Mouse (Mus musculus): Measurements from ENCODE around the gene Fhod1.

Gene Fhod1

DNA sequence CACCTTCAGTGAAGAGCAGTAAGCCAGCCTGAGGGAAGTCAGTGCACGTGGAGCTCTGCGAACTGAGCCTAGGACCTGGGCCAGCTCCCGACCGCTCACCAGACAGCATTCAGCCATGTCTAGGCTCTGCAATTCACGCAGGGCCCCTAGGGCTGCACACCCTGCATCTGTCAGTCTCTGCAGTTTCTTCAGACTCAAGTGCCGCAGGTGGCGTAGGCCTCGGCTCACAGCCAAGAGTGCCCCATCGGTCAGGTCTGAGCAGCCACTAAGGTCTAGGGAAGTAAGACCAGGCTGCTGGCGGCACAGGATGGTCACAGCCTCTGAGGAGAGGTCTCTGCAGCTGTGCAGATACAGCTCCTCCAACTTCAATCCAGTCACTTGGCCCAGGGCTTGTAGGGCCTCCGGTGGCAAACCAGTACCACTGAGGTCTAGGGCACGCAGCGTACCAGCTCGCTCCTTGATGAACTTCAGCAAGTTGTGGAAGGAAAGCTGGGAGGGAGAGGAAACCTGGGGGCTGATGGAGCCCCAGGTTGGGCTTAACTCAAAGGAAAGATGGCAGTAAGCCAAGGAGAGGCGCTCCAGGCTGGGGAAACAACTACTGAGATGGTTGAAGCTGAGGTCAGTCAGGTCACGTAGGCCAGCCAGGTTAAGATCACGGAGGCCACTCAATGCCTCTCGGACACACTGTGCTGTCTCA lies 32.5 kb downstream of the Fhod1 start:
- DNase-seq = no peak

DNA sequence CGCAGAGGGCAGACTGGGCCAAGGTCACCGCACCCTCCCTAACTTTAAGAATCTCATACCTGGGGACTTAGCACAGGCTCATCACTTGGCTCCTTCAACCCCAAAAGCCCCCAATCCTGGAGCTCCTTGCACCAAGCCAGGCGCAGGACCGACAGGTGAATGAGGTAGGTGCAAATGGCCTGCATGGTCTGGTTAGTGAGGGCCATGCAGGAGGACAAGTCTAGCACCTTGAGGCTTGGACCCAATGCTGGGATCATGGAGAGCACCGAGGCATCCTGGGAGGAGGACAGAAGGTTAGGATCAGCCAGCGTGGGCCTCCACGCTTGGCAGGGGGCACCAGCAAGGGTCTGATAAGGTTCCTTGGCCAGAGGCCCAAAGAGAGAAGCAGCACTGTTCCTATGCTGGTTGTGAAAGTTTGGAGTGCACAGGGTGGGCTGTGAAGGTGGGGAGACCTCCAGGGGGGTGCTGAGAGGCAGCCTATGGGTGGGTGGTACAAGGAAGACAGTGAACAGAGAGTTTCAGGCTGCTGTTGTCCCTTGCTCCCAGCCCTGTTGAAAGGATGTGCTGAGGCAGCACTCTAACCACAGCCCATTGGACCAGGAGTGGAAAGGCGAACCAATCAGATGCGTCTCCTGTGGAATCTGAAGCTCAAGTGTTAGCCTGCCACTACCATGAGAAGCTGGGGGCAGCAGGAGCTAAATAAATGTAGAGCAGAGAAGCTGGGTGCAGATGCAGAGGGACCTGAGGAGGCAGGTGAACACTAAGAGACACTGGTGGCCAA lies 33.9 kb downstream of the Fhod1 start:
- DNase-seq = no peak

DNA sequence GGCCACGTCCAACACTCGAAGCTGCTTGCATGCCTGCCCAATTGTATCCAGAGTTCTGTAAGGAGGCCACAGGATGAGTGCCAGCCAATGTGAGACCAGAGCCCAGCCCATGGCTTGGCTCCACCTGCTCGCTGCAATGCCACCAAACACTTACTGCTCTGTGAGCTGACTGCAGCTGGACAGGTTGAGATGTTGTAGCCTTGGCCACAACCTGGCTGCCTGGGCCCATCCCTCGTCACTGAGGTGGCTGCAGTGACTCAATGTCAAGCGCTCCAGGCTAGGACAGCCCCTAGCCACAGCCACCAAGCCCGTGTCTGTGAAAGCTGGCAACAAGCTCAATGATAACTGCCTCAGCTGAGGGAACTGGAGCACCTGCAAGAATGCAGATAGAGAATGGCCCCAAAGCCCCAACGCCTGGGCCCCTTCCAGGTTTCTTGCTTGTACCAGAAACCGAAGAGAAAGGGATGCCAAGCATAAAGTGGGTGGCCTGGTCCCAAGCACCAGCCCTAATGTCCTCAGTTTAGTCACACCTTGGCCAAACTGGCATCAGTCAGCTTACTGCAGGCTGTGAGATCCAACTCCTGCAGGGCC lies 34.8 kb downstream of the Fhod1 start:
- DNase-seq = no peak

DNA sequence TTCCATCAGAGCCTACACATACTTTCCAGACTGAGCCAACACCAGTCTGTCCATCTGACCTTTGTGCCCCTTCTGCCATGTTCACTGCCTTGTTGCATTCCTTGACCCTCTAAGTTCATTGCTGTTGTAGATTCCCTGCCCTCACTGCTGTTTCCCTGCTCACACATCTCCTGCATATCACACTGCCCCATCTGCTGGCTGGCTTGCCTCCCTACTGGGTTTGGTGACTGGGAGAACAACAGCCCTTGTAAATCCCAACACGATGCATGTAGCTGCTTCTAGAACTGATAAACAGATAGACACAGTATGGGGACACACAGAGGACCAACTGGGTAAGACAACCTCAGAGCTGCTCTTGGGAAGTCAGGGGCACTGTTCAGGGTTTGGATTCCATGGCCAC lies 36.0 kb downstream of the Fhod1 start:
- no peak for DNase-seq

DNA sequence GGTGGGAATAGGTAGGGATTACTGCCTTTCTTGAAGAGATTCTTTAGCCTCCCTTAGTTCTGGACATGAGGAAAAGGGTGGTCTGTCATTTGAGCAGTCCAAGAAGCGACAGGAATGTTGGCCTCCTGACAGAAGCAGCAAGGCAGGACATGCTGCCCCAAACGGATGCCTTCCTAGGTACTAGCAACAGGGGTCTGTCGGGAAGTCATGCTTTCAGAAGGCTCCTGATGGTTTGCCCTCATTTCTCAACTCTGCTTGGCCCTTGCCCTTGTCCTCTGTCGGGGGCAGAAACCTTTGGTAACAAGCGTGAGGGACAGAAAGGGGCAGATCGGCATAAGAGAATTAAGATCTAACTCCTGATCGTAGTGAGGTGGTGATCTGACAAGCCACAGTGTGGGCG lies 37.6 kb downstream of the Fhod1 start:
- DNase-seq = no peak

DNA sequence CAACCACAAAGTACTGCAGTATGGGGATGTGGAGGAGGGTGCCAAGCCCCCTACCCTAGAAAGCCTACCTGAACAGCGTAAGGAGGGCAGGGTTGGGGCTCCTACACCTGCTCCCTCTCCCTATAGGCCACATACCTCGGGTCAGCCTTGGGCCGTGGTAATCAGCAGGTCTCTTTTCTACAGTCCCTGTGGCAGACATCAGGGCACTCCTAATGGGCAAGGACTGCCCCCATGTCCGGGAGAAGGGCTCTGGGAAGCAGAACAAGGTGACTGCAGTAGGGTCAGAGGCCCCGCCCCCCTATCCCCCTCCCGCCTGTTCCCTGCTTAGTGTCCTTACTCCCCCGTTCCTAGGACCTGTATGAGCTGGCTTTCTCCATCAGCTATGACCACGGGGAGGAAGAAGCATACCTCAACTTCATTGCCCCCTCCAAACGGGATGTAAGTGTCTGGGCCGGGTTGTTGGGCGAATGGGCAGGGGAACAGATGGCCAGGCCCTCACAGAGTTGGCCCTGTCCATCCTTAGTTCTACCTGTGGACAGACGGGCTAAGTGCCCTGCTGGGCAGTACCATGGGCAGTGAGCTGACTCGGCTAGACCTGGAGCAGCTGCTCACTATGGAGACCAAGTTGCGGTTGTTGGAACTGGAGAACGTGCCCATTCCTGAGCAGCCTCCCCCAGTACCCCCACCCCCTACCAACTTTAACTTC lies 38.5 kb downstream of the Fhod1 start:
- DNase-seq = no peak

DNA sequence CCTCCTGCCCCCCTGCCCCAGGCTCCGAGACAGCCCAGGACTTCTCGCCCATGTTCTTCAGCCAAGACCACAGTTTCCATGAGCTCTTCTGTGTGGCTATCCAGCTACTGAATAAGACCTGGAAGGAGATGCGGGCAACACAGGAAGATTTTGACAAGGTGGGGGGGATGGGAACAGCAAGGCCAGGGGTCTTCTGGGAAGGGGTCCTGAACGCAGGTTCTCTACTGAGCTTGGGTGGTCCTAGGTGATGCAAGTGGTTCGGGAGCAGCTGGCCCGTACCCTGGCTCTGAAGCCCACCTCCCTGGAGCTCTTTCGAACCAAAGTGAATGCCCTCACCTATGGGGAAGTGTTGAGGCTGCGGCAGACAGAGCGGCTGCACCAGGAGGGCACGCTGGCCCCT lies 39.3 kb downstream of the Fhod1 start:
- DNase-seq = no peak

DNA sequence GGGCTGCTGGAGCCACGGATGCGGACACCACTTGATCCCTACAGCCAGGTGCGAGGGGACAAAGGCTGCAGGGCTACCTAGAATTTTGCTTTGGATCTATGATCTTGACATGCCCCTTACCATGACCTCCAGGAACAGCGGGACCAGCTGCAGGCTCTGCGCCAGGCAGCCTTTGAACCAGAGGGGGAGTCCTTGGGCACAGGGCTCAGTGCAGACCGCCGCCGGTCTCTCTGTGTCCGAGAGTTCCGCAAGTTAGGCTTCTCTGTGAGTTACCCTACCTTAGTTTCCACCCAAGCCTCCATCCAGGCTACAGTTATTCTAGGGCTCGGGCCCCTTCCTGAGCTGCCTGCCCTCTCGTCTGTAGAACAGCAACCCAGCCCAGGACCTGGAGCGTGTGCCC lies 40.1 kb downstream of the Fhod1 start:
- no peak for DNase-seq

DNA sequence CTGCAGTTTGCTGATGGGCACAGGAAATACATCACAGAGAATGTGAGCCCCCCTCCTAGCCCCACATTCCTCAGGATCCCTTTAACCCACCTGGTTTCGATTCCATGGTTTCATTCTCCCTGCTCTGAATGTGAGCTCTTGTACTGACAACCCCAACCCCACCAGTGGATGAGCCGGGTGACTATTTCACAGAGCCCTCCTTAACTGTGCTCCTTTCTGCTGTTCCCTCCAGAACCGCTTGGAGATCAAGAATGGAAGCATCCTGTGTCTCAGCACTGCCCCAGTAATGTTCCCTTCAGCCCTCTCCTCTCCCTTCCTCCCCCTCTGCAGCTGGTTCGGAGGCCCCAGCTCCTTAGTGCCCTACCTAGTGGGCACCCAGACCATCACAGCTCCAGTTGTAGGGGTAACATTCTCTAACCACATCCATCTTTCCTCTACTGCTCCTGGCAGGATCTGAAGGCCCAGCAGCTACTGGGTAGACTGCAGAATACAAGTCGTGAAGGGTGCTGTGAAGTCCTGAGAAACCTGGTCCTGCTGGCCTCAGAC lies 41.5 kb downstream of the Fhod1 start:
- DNase-seq = no peak

DNA sequence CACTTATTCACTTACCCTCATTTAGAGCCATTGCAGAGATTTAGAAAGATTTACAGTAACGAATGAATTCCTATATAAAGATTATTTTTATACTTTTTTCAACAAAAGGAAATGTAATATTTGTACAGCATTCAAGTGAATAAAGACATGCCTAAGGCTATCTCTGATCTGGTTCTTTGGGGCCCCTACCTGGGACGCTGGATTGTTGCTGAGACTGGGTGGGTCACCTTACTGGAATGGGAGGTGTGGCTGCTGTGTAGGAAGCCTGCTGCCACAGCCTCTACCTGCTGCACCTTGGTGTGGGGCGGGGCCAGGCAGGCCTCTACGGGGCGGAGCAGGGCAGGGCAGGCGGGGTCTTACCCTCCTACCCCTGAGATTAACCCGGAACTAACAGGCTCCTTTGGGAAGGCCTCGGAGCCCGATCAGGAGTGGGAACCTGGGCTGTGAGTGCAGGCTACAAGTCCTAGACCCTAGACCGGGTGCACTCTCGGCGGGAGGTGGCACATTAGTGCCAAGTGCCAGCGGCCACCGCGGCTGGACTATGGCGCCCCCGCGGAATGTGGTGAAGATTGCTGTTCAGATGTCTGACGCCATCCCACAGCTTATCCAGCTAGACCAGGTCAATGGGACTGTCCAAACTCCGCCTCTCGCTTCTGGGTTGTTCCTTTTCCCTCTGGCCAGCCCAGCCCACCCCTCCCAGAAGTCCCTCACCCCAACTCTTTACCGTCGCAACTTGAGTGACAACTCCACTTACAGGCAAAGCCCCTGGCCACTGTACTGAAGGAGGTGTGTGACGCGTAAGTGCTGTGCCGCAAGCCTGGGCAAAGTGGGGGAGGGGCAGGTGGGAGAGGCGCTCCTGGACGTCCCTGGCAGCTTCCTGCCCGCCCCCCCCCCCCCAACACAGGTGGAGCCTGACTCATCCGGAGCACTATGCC lies 42.3 kb downstream of the Fhod1 start, which contains the start of gene Elmo3:
Gene Elmo3, plus strand, starts transcription at position 391 of the 935 bp plus-strand sequence.
- DNase-seq = peak; percentile 78

DNA sequence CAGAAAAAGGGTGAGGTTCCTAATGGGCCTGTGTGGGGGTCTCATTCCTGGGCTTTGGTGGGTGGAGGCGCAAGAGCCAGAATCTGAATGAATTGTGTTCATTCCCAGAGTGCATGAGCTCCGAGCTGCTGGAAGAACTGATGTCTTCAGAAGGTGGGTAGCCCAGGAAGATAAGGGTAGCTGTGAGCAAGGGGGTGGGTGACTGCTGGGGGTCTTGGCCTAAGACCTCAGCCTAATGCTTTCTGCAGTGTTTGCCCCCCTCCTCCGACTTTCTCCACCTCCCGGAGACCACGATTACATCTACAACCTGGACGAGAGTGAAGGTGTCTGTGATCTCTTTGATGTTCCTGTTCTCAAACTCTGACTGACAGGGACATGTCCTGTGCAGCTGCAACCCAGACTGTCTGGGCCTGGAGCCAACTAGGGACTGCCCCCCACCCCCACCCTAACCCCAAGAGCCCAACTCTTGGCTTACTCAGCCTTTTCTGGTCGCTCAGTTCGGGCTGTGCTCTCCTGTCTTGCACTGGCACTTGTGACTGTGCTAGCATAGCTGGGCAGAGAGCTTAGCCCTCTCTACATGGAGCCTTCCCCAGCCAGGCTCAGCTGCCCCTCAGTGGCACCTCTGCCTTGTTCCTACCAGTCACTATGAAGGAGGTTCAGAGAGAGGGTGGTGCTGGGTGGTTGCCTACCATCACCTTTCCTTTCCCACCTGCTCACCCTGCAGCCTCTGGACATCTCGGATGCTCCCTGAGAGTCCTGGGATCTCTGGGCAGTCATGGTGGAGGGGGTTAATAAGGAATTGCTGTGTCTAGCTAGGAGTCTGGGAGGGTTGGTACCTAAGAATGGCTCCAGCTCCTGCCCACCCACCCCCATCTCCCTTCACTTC lies 43.2 kb downstream of the Fhod1 start:
- no peak for DNase-seq

DNA sequence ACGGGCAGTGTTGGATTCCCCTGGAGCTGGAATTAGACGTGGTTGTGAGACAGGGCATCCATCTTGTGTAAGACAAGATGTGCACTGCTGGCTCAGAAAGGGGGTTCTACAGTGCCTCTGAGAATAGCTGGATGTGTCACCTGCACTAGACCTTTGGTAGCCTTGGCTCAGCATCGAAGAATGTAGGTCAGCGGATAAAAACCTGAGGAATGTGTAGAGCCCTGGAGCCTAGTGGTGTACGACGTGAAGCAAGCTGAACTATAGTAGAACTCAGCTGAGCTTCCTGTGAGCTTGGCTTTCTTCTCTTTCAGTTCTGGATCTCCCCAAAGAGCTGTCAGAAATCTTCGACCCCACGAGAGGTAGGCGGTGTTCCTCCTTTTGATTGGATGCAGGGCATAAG lies 43.9 kb downstream of the Fhod1 start:
- DNase-seq = no peak

DNA sequence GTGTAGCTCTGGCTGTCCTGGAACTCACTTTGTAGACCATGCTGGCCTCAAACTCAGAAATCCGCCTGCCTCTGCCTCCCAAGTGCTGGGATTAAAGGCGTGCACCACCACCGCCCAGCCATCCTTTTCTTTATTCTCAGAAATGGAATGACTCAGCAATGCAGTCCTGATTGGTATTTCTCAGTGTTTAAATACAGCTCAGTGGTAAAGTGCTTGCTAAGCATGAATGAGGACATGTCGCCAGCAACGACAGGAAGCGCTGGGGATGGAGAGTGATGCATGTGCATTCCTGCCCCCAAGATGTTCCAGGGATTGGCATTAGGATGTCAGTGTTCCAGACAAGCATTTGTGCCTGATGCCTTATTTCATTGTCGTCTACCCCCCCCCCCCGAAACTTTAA lies 44.4 kb downstream of the Fhod1 start:
- DNase-seq = no peak

DNA sequence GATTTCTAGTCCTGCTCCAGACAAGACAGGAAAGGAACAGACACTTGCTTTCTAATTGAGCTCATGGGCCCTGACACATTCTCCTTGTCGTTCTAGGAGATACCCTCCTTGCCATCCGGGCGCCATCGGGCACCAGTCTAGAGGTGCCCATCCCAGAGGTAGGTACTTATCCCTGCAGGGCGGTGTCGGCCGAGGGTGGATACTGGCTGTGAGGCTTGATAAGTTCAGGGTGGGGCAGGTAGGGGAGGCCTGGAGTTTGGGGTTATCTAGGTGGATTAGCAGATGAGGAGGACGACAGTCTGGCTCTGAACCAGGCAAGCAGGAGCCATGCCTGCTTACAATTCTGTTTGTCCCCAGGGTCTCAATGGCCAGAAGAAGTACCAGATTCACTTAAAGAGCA lies 47.8 kb downstream of the Fhod1 start:
- DNase-seq = no peak

DNA sequence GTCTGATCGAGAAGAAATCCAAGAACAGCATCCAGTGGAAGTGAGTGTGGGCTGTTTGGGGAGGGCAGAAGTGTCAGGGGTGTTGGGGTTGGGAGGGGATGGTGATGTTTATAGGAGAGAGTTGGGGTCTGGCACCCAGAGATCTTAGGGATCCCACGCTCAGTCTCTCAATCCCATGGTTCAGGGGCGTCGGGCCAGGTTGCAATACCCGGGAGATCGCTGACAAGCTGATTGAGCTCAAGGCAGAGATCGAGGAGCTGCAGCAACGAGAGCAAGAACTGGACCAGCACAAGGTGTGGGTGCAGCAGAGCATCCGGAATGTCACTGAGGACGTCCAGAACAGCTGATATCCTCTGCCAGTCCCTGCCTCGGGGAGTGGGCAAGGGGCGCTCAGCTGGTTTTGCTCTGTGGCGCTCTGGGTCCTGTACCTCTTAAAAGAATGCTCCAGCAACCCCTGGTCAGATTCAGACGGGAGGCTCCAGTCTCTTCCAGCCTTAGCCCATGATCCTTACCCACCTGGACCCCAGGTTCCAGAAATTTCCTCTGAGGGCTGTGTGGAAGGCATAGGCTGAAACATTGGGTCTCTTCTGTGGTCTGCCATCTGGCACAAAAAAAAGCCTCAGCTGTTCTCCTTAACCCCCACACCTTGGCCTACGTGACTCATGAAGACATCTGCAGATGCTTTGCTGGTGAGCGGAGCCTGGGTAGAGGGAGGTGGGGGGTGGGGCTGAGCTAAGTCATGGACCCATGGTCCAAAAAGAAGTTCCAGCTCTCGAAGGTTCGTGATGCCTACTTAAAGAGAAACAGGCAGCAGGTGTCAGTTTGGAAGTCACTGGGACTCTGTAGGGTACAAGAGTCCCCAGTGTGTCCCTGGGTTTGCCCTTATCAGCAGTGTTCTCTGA lies 49.2 kb downstream of the Fhod1 start:
- peak; percentile 6 for DNase-seq

DNA sequence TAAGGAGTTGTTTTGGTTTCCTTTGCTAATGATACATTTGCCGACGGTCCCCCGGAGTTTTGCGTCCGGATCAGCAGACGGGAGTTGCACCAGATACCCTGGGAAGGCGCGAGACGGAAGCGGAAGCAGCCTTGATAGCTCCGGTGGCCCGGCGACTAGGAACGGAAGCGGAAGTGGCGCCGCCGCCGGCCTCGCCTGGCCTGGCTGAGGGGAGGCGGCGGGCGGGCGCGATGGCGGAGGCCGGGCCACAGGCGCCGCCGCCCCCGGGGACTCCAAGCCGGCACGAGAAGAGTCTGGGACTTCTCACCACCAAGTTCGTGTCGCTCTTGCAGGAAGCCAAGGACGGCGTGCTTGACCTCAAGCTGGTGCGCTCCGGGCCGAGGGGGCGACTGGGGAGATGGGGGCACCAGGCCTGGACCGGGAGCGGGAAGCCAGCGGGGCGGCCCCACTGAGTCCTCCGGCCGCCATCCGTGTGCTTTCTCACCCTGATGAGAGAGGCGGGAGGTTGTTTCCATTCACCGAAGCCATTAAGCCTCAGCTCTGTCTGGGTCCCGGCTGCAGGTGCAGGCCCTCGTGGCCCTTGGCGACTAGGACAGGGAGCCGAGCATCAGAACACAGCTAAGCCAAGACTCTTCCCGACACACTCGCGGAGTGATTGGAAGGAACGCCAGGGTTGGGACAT lies 50.1 kb downstream of the Fhod1 start, which contains the start of gene E2f4:
Gene E2f4, plus strand, starts transcription at position 153 of the 682 bp plus-strand sequence.
- peak; percentile 95 for DNase-seq

DNA sequence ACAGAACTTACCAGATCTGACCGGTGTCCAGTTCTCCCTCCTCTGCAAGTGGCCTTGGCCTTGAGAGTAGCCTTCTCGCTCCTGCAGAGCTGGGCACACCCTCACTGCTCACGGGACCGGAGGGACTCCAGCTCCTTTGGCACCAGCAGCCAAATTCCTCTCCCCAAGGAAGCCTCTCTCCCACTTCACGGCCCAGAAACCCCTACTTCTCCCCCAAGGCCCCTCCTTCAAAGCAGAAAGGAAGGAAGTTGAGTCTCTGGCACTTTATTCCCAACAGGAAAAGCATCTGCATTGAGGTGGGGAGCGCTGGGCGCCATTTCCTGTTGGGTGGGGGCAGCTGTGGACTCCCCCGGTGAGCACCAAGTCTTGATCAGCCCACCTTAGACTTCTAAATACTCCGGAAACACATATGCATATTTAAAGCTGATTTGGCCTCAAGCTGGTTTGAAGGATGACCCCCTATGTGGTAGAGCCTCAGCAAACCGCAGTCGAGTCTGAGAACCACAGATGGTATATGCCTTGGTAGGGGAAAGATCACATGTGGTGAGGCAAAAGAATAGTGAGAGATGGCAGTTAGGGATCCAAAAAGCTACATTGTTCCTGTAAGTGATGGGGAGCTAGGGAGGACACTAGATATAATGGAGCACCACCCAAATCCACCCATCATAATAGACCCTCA lies 51.7 kb downstream of the Fhod1 start, which contains the start of gene Exoc3l:
Gene Exoc3l, minus strand, starts transcription at position 207 of the 679 bp plus-strand sequence.
- no peak for DNase-seq

DNA sequence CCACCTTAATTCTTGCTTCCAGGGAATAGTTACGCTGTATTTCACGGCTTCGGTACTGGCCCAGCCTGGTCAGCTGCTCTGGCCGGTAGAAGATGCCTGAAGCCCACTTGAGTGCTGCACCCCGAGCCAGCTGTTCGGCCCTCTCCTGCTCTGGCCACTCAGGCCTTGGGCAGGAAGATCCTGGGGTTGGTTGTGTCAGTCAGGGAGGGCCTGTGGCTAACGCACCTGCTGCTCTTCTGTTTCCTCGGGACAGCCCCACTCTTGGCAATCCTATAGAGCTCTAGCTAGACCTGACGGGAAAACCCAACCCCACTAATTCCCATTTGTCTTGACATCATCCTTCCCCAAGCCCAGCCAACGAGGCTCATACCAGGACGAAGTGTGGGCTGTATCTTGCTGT lies 52.5 kb downstream of the Fhod1 start:
- DNase-seq = no peak
